Mouse (Mus musculus) brown adipose tissue, adult 24 weeks (tissue): Measurements from ENCODE around the gene Faf1. TPM values are rescaled to one million over a fixed set of nuclear protein-coding genes. Genes with fewer than 3 reads are reported as not detected.

Source experiments
- H3K27ac ChIP-seq: fragments of 200-500 bp; replicated peaks from 2 replicates; pipeline ENCODE4 v1.5.1; 2012; ENCODE audit warnings: low read depth, mild to moderate bottlenecking, low read length
- H3K4me1 ChIP-seq: fragments of 200-500 bp; 2 replicates; pipeline ENCODE4 v1.6.1; 2012; ENCODE audit warnings: low read length, mixed read lengths; ENCODE audit not compliant: control insufficient read depth, insufficient read depth, insufficient read length
- H3K4me3 ChIP-seq: fragments of 200-500 bp; 2 replicates; pipeline ENCODE4 v1.5.1; 2012; ENCODE audit warnings: low read depth, mild to moderate bottlenecking, low read length, moderate library complexity; ENCODE audit not compliant: insufficient read depth
- polyA plus RNA-seq: library from polyadenylated mRNA; stranded (reverse); fragments of >200 nt; gene quantifications from 2 replicates; pipeline ENCODE4 v1.2.4, GENCODE M21; 2012; ENCODE audit not compliant: missing spikeins, insufficient read depth, insufficient read length

The Faf1 gene
- polyA plus RNA-seq, 1 experiment, result 26.6 TPM

DNA sequence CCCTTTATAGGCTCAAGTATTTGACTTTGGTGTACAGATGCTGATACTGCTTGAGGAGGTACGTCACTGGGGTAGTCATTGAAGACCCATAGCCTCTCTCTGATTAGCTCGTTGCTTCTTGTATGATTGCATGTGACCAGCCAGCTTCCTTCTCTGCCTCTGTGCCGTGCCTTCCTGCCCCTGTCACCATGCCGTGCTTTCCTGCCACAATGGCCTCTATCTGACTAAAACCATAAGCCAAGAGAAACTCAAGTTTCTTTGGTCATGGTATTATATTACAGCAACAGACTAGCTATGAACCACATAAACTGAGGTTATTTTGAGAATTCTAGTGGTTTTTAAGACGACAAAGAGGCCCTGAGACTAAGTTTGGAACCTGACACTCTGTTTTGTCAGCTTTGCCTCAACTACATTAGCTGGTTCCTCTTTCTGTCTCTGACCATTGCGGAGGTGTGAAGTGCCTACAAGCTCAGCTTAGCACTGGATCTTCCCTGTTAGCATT, 211.5 kb downstream of the Faf1 start:
- Histone ChIP-seq H3K4me1 (no peaks in the 10 kb centered on the region), H3K27ac (no peak overlapping the region), H3K4me3 (no peak overlapping the region)

- Histone ChIP-seq H3K4me3 (no peak overlapping the region), H3K27ac (no peak overlapping the region), H3K4me1 (no peaks in the 10 kb centered on the region)
Measured at GRCm38 (mm10) chr4:109897810-109898566, 221.6 kb downstream of the Faf1 start.

- H3K27ac ChIP-seq, result no peak overlapping the region
- H3K4me3 ChIP-seq, result no peak overlapping the region
- H3K4me1 ChIP-seq, result no peaks in the 10 kb centered on the region
Measured at GRCm38 (mm10) chr4:109901076-109901475, 224.7 kb downstream of the Faf1 start.

- no peak overlapping the region for H3K27ac ChIP-seq
- H3K4me1 ChIP-seq, result no peaks in the 10 kb centered on the region
- no peak overlapping the region for H3K4me3 ChIP-seq
Measured at GRCm38 (mm10) chr4:109904487-109904886, 228.1 kb downstream of the Faf1 start.

DNA sequence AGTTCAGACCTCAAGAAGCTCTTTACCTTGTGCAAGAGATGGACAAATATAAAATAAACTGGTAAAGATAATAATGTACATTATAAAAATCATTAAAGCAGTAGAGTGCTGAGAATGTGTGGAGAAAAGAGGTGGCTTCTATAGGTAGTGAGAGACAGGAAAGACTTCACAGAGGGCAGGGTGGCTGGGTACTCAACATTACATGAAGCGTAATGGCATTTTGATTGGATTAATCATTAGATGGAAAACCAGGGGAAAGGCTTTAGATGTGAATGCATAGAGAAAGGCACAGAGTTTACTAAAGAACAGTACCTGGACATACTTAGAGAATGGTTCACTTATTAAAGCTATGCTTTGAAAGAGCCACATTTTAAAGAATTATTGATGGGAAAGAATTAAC, 252.7 kb downstream of the Faf1 start:
- Histone ChIP-seq H3K4me1 (no peaks in the 10 kb centered on the region), H3K4me3 (no peak overlapping the region), H3K27ac (no peak overlapping the region)

- H3K4me1 ChIP-seq, result no peaks in the 10 kb centered on the region
- H3K4me3 ChIP-seq, result no peak overlapping the region
- H3K27ac ChIP-seq, result no peak overlapping the region
Measured at GRCm38 (mm10) chr4:109930445-109930844, 254.1 kb downstream of the Faf1 start.

- no peak overlapping the region for H3K27ac ChIP-seq
- no peaks in the 10 kb centered on the region for H3K4me1 ChIP-seq
- no peak overlapping the region for H3K4me3 ChIP-seq
Measured at GRCm38 (mm10) chr4:109930935-109931334, 254.5 kb downstream of the Faf1 start.

- Histone ChIP-seq H3K4me3 (no peak overlapping the region), H3K27ac (no peak overlapping the region), H3K4me1 (no peaks in the 10 kb centered on the region)
Measured at GRCm38 (mm10) chr4:109936557-109936956, 260.2 kb downstream of the Faf1 start.

GRCm38 (mm10) chr4:109939291-109939690, 262.9 kb downstream of the Faf1 start:
- H3K4me3 ChIP-seq, result no peak overlapping the region
- no peak overlapping the region for H3K27ac ChIP-seq
- no peaks in the 10 kb centered on the region for H3K4me1 ChIP-seq

DNA sequence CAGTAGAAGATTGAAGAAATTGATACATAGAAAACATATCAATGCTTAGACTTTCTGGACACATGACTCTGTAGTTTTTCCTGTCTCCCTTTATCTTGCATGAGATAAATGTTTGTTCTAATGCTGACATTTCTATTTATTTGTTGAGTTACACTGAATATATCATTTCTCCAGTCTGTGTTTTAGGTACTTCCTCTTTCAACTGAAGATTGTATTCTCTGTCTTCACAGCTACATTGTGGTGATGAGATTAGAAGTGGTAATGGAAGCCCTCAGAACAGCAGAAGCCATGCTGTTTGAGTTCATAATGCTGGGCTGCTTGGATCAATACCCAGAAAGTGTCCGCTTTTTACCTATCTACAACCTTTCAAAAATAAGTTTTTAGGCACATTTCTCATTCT, 269.2 kb downstream of the Faf1 start:
- H3K27ac ChIP-seq, result no peak overlapping the region
- H3K4me3 ChIP-seq, result no peak overlapping the region
- no peaks in the 10 kb centered on the region for H3K4me1 ChIP-seq

GRCm38 (mm10) chr4:109949307-109949706, 272.9 kb downstream of the Faf1 start:
- H3K4me3 ChIP-seq, result no peak overlapping the region
- H3K4me1 ChIP-seq, result no peaks in the 10 kb centered on the region
- no peak overlapping the region for H3K27ac ChIP-seq

GRCm38 (mm10) chr4:109953509-109953908, 277.1 kb downstream of the Faf1 start:
- no peak overlapping the region for H3K4me3 ChIP-seq
- no peak overlapping the region for H3K27ac ChIP-seq
- H3K4me1 ChIP-seq, result no peaks in the 10 kb centered on the region

- no peak overlapping the region for H3K27ac ChIP-seq
- no peaks in the 10 kb centered on the region for H3K4me1 ChIP-seq
- no peak overlapping the region for H3K4me3 ChIP-seq
Measured at GRCm38 (mm10) chr4:109960201-109960935, 284.0 kb downstream of the Faf1 start.

- Histone ChIP-seq H3K4me1 (no peaks in the 10 kb centered on the region), H3K4me3 (no peak overlapping the region), H3K27ac (no peak overlapping the region)
Measured at GRCm38 (mm10) chr4:109963570-109964279, 287.3 kb downstream of the Faf1 start.

DNA sequence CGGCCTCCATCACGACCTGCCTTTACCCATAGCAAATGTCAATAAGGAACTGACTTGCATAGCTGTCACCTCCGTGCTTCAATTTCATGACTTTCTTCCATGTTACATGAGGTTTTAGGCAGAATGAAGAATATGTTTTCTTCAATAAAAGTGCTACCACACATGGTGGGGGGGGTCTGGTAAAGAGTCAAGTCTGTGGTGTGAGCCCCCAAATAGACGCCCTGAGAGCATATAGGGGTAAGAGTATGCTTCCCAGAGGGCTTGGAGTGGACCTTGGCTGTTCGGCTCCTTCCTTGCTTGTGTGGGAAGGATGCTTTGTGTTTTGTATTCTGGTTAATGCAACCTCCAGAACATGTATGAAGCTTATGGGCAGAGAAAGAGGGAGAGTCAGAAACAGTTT, 293.2 kb downstream of the Faf1 start:
- no peaks in the 10 kb centered on the region for H3K4me1 ChIP-seq
- no peak overlapping the region for H3K4me3 ChIP-seq
- H3K27ac ChIP-seq, result no peak overlapping the region
